Mouse (Mus musculus): ENCODE measurements around the gene Apoc1. TPM values are rescaled to one million over a fixed set of nuclear protein-coding genes. Genes with fewer than 3 reads are reported as not detected.

Gene Apoc1
- polyA plus RNA-seq (2012; rRNA removed) = 90.2 and 97.7 TPM in 2 replicates

GRCm38 (mm10) chr7:19691873-19692865 is at the start of gene Apoc1:
Gene Apoc1, minus strand, starts transcription at chr7:19692660.
- DNase-seq (ENCODE audit: low read depth) = no peak

- no peak for DNase-seq (ENCODE audit: low read depth)
Observed at GRCm38 (mm10) chr7:19741329-19742031, 49.0 kb upstream of the Apoc1 start.

- DNase-seq (ENCODE audit: low read depth) = no peak
Observed at GRCm38 (mm10) chr7:19740269-19740668, 47.8 kb upstream of the Apoc1 start.

- no peak for DNase-seq (ENCODE audit: low read depth)
Observed at GRCm38 (mm10) chr7:19738771-19739170, 46.3 kb upstream of the Apoc1 start.

- no peak for DNase-seq (ENCODE audit: low read depth)
Observed at GRCm38 (mm10) chr7:19736389-19737057, 44.1 kb upstream of the Apoc1 start.

GRCm38 (mm10) chr7:19734178-19734666 is 41.8 kb upstream of the Apoc1 start:
- DNase-seq (ENCODE audit: low read depth) = no peak

GRCm38 (mm10) chr7:19726541-19726940 is 34.1 kb upstream of the Apoc1 start:
- no peak for DNase-seq (ENCODE audit: low read depth)

- no peak for DNase-seq (ENCODE audit: low read depth)
Observed at GRCm38 (mm10) chr7:19724167-19724566, 31.7 kb upstream of the Apoc1 start.

- DNase-seq (ENCODE audit: low read depth) = no peak
Observed at GRCm38 (mm10) chr7:19722754-19723195, 30.3 kb upstream of the Apoc1 start.

- DNase-seq (ENCODE audit: low read depth) = no peak
Observed at GRCm38 (mm10) chr7:19719200-19719599, 26.7 kb upstream of the Apoc1 start.

GRCm38 (mm10) chr7:19718297-19718952 is 26.0 kb upstream of the Apoc1 start:
- DNase-seq (ENCODE audit: low read depth) = no peak

GRCm38 (mm10) chr7:19717346-19717745 is 24.9 kb upstream of the Apoc1 start:
- DNase-seq (ENCODE audit: low read depth) = no peak

GRCm38 (mm10) chr7:19716822-19717221 is 24.4 kb upstream of the Apoc1 start:
- no peak for DNase-seq (ENCODE audit: low read depth)

GRCm38 (mm10) chr7:19716055-19716682 is 23.7 kb upstream of the Apoc1 start:
- no peak for DNase-seq (ENCODE audit: low read depth)

- DNase-seq (ENCODE audit: low read depth) = no peak
Observed at GRCm38 (mm10) chr7:19715239-19716054, 23.0 kb upstream of the Apoc1 start, which contains the start of gene Tomm40. Gene Tomm40, minus strand, starts transcription at chr7:19715438.

- no peak for DNase-seq (ENCODE audit: low read depth)
Observed at GRCm38 (mm10) chr7:19714836-19715235, 22.4 kb upstream of the Apoc1 start.

GRCm38 (mm10) chr7:19713598-19713997 is 21.1 kb upstream of the Apoc1 start:
- DNase-seq (ENCODE audit: low read depth) = no peak

- no peak for DNase-seq (ENCODE audit: low read depth)
Observed at GRCm38 (mm10) chr7:19713196-19713595, 20.7 kb upstream of the Apoc1 start.

GRCm38 (mm10) chr7:19712414-19712813 is 20.0 kb upstream of the Apoc1 start:
- no peak for DNase-seq (ENCODE audit: low read depth)

- DNase-seq (ENCODE audit: low read depth) = no peak
Observed at GRCm38 (mm10) chr7:19710650-19711049, 18.2 kb upstream of the Apoc1 start.

Measured in gonadal fat pad, adult 2 months (tissue).